Mouse (Mus musculus) ES-Bruce4 (cell line): ENCODE results near the gene Noxo1. TPM values are rescaled to one million over a fixed set of nuclear protein-coding genes. Genes with fewer than 3 reads are reported as not detected.

Source experiments
- H3K27ac ChIP-seq: 2 replicates; pipeline ENCODE4 v1.5.1; 2012; ENCODE audit warnings: low read length, inconsistent platforms; ENCODE audit not compliant: insufficient read depth
- H3K27me3 ChIP-seq: 2 replicates; pipeline ENCODE4 v1.6.1; 2012; ENCODE audit warnings: mild to moderate bottlenecking, low read length, inconsistent platforms; ENCODE audit not compliant: control insufficient read depth, poor library complexity, insufficient read depth, severe bottlenecking
- H3K36me3 ChIP-seq: 2 replicates; pipeline ENCODE4 v1.6.1; 2012; ENCODE audit warnings: inconsistent platforms, mild to moderate bottlenecking, low read length, moderate library complexity; ENCODE audit not compliant: control insufficient read depth, poor library complexity, insufficient read depth, severe bottlenecking
- H3K4me1 ChIP-seq: one replicate; pipeline ENCODE4 v1.8.1; 2011; ENCODE audit warnings: low read length; ENCODE audit not compliant: control insufficient read depth, insufficient read depth
- H3K4me3 ChIP-seq: 2 replicates; pipeline ENCODE4 v1.5.1; 2011; ENCODE audit warnings: low read depth, mild to moderate bottlenecking, low read length
- H3K9ac ChIP-seq: 2 replicates; pipeline ENCODE4 v1.6.1; 2012; ENCODE audit warnings: low read depth, mild to moderate bottlenecking, inconsistent platforms; ENCODE audit not compliant: poor library complexity, severe bottlenecking
- H3K9me3 ChIP-seq: replicated peaks from 2 replicates; pipeline ENCODE4 v1.6.1; 2012; ENCODE audit warnings: mild to moderate bottlenecking, low read length, inconsistent platforms; ENCODE audit not compliant: control insufficient read depth, poor library complexity, insufficient read depth, severe bottlenecking
- CTCF ChIP-seq: IDR thresholded peaks from one replicate; pipeline ENCODE4 v1.8.1; 2011; ENCODE audit warnings: low read depth, low read length
- EP300 ChIP-seq: IDR thresholded peaks from 2 replicates; pipeline ENCODE4 v1.6.1; 2011; ENCODE audit warnings: low read depth, low read length; ENCODE audit not compliant: insufficient read depth
- POLR2A ChIP-seq: IDR thresholded peaks from one replicate; pipeline ENCODE4 v1.8.1; 2011; ENCODE audit warnings: low read length; ENCODE audit not compliant: insufficient read depth
- polyA plus RNA-seq: library from polyadenylated mRNA; stranded (reverse); fragments of >200 nt; gene quantifications from 2 replicates; pipeline ENCODE4 v1.2.4, GENCODE M21; 2011; ENCODE audit warnings: low read depth; ENCODE audit not compliant: missing spikeins, insufficient read depth, insufficient read length

Noxo1 gene
- polyA plus RNA-seq, 1 experiment = 2.3 TPM

GRCm38 (mm10) chr17:24743896-24744295, 47.9 kb downstream of the Noxo1 start:
- no peaks in the 10 kb centered on the region for H3K4me1 ChIP-seq
- TF ChIP-seq CTCF (no peak), POLR2A (no peak), EP300 (no peak)
- no peak overlapping the region for H3K9ac ChIP-seq
- H3K27ac ChIP-seq = no peak overlapping the region
- H3K36me3 ChIP-seq = no peaks in the 10 kb centered on the region
- H3K9me3 ChIP-seq = no peaks in the 10 kb centered on the region
- H3K4me3 ChIP-seq = no peak overlapping the region
- no peaks in the 10 kb centered on the region for H3K27me3 ChIP-seq

- TF ChIP-seq POLR2A (no peak), CTCF (no peak), EP300 (no peak)
- Histone ChIP-seq H3K27me3 (no peaks in the 10 kb centered on the region), H3K9me3 (no peaks in the 10 kb centered on the region), H3K4me3 (no peak overlapping the region), H3K9ac (no peak overlapping the region), H3K27ac (no peak overlapping the region), H3K36me3 (no peaks in the 10 kb centered on the region), H3K4me1 (no peaks in the 10 kb centered on the region)
Observed at GRCm38 (mm10) chr17:24744381-24744780, 48.3 kb downstream of the Noxo1 start.

DNA sequence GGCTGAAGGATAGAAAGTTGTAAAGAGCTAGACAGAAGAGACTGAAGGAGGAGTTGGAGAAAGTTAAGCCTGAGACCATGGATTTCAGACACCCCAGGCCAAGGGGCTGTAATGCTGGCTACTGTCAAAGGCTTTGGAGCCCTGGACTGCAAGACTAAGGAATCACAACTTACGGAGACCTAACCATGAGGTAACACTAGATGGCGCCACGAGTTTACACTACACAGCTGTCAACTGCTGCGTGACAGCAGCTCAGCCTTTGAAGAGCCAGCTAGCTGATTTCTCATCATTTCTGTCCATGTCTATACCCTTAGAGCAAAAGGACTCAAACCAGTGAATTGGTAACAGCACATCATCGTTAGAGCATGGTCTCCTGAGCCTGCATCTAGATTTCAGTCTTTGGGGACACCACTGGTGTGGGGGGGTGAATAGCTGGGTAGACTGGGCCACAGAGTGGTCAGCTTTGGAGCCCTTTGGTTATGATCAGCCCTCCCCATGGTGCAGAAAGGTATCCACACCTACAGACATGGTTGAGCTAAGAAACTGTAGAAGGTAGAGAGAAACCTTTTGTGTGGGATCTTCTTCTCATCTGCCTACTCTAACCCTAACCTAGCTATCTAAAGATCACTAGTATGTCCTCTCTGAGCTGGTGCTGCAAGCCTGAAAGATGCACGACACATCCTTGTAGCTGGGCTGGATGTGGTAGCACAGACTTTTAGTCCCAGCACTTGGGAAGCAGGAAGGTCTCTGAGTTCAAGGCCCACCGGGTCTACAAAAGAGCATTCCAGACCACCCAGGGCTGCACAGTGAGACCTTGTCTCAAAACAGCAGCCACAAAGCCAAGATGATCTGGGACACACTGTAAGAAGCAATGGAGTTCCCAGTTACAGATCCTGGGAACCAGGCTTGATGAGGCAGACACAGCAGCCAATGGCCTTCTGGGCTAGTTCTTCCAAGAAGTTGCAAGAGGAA, 49.8 kb downstream of the Noxo1 start:
- TF ChIP-seq EP300 = no peak
- TF ChIP-seq CTCF = peak; percentile 93
- no peak for TF ChIP-seq POLR2A
- no peak overlapping the region for H3K4me3 ChIP-seq
- H3K9ac ChIP-seq = no peak overlapping the region
- no peaks in the 10 kb centered on the region for H3K4me1 ChIP-seq
- H3K36me3 ChIP-seq = no peaks in the 10 kb centered on the region
- no peaks in the 10 kb centered on the region for H3K9me3 ChIP-seq
- H3K27me3 ChIP-seq = no peaks in the 10 kb centered on the region
- no peak overlapping the region for H3K27ac ChIP-seq

DNA sequence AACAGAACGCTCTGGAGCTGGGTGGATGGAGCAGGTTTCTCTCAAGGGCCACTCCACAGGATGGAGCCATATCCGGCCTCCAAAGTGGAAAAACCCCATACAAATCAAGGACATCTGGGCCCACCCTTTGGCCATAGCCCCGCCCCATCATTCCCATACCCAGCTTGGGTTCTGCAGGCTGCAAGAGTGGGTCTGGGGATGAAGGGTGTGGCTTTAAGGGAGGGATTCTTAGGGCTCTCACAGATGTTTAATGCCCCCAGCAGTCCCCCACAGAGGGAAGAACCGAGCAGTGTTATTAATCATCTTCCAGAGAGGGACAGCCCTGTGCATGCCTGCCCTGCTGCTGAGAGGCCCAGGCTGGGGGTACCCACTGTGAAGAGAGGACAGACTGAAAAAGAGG, 51.0 kb downstream of the Noxo1 start:
- no peak overlapping the region for H3K9ac ChIP-seq
- H3K36me3 ChIP-seq = no peaks in the 10 kb centered on the region
- no peak for TF ChIP-seq EP300
- no peak for TF ChIP-seq POLR2A
- TF ChIP-seq CTCF = no peak
- H3K27ac ChIP-seq = no peak overlapping the region
- H3K4me1 ChIP-seq = no peaks in the 10 kb centered on the region
- H3K4me3 ChIP-seq = no peak overlapping the region
- H3K9me3 ChIP-seq = no peaks in the 10 kb centered on the region
- H3K27me3 ChIP-seq = no peaks in the 10 kb centered on the region

Other genes with a start within 250 kb of the Noxo1 start
- 13.0 and 15.3 TPM in 2 replicates for gene E4f1, start 225.9 kb upstream of the Noxo1 start, polyA plus RNA-seq
- gene Pgp, start 225.8 kb upstream of the Noxo1 start, polyA plus RNA-seq = 15.4 and 16.4 TPM in 2 replicates
- gene Bricd5, start 222.3 kb upstream of the Noxo1 start, polyA plus RNA-seq = not detected in 2 replicates
- gene Mlst8, start 217.2 kb upstream of the Noxo1 start, polyA plus RNA-seq = 20.4 and 22.8 TPM in 2 replicates
- gene Caskin1, start 207.6 kb upstream of the Noxo1 start, polyA plus RNA-seq = 1.7 and 3.3 TPM in 2 replicates
- 145 and 168 TPM in 2 replicates for gene Traf7, start 168.3 kb upstream of the Noxo1 start, polyA plus RNA-seq
- gene Rab26, start 162.0 kb upstream of the Noxo1 start, polyA plus RNA-seq = 1.2 and 1.5 TPM in 2 replicates
- 13.0 and 14.8 TPM in 2 replicates for gene Pkd1, start 146.4 kb upstream of the Noxo1 start, polyA plus RNA-seq
- gene Tsc2, start 63.6 kb upstream of the Noxo1 start, polyA plus RNA-seq = 51.1 and 53.2 TPM in 2 replicates
- 21.5 and 27.2 TPM in 2 replicates for gene Nthl1, start 63.6 kb upstream of the Noxo1 start, polyA plus RNA-seq
- gene Slc9a3r2, start 45.9 kb upstream of the Noxo1 start, polyA plus RNA-seq = 10.3 and 13.5 TPM in 2 replicates
- 1.6 TPM in 1 of 2 replicates, not detected in the other for gene Npw, start 37.8 kb upstream of the Noxo1 start, polyA plus RNA-seq
- gene Zfp598, start 26.5 kb upstream of the Noxo1 start, polyA plus RNA-seq = 39.0 and 42.1 TPM in 2 replicates
- gene Syngr3, start 6.3 kb upstream of the Noxo1 start, polyA plus RNA-seq = 8.1 and 8.9 TPM in 2 replicates
- 79.6 and 84.0 TPM in 2 replicates for gene Gfer, start 78 bp upstream of the Noxo1 start, polyA plus RNA-seq
- 43.3 and 44.4 TPM in 2 replicates for gene Tbl3, start 11.4 kb downstream of the Noxo1 start, polyA plus RNA-seq
- gene Rnf151, start 21.8 kb downstream of the Noxo1 start, polyA plus RNA-seq = not detected in 2 replicates
- gene Rps2, start 21.9 kb downstream of the Noxo1 start, polyA plus RNA-seq = 1,670 and 1,851 TPM in 2 replicates
- gene Ndufb10, start 28.2 kb downstream of the Noxo1 start, polyA plus RNA-seq = 88.7 and 90.9 TPM in 2 replicates
- 0.65 TPM in 1 of 2 replicates, not detected in the other for gene Rpl3l, start 31.6 kb downstream of the Noxo1 start, polyA plus RNA-seq
- 27.8 and 34.5 TPM in 2 replicates for gene Msrb1, start 40.4 kb downstream of the Noxo1 start, polyA plus RNA-seq
- 0.72 TPM in 1 of 2 replicates, not detected in the other for gene Hs3st6, start 56.8 kb downstream of the Noxo1 start, polyA plus RNA-seq
- gene Meiob, start 108.1 kb downstream of the Noxo1 start, polyA plus RNA-seq = not detected in 2 replicates
- gene Hagh, start 143.9 kb downstream of the Noxo1 start, polyA plus RNA-seq = 26.9 and 30.2 TPM in 2 replicates
- 11.2 and 11.7 TPM in 2 replicates for gene Fahd1, start 154.1 kb downstream of the Noxo1 start, polyA plus RNA-seq
- 3.0 and 3.8 TPM in 2 replicates for gene Igfals, start 169.8 kb downstream of the Noxo1 start, polyA plus RNA-seq
- 29.8 and 39.0 TPM in 2 replicates for gene Nubp2, start 190.1 kb downstream of the Noxo1 start, polyA plus RNA-seq
- 10.5 and 13.8 TPM in 2 replicates for gene Spsb3, start 190.4 kb downstream of the Noxo1 start, polyA plus RNA-seq
- 4.0 and 6.8 TPM in 2 replicates for gene Eme2, start 198.9 kb downstream of the Noxo1 start, polyA plus RNA-seq
- gene Mrps34, start 198.9 kb downstream of the Noxo1 start, polyA plus RNA-seq = 29.9 and 35.5 TPM in 2 replicates
- 31.1 and 32.3 TPM in 2 replicates for gene Nme3, start 200.3 kb downstream of the Noxo1 start, polyA plus RNA-seq
- 54.8 and 59.5 TPM in 2 replicates for gene Mapk8ip3, start 240.7 kb downstream of the Noxo1 start, polyA plus RNA-seq